Mouse (Mus musculus) brain, embryonic 18.5 days (tissue): ENCODE data around the gene Rnf43.

Source experiments
- DNase-seq: peaks from one replicate; pipeline ENCODE4 v3.0.0-alpha.2; 2012; ENCODE audit warnings: low read depth, low spot score

The Rnf43 gene

DNA sequence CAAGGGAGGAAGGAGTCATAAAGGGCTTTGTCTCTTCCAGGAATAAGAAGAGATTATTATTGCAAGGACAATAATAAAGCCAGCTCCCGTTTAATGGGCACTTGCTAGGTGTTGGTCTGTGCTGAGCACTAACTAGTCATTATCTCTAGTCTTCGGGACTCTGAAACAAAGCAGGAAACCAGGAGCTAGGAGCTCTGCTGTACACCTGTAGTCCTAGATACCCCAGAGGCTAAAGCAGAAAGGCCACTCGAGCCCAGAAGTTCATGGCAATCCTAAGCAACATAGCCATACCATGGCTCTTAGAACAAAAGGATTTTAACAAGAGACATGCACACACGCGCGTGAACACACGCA lies 47.7 kb downstream of the Rnf43 start:
- DNase-seq, result no peak

GRCm38 (mm10) chr11:87712188-87712587 lies 49.7 kb downstream of the Rnf43 start:
- no peak for DNase-seq

DNA sequence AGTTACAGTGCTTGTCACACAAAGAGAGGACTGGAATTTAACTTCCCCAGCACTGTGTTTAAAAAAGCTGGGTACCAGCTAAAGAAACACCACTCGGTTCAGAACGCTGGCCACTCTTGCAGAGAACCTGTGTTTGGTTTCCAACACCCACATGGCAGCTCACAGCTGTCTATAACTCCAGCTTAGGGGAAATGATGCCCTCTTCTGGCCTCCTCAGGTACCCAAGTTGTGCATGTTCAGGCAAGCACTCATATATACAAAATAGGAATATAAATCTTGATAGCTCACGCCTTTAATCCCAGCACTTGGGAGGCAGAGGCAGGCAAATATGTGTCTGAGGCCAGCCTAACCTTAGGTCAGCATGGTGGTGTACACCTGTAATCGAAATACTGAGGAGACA lies 53.5 kb downstream of the Rnf43 start:
- DNase-seq, result no peak

DNA sequence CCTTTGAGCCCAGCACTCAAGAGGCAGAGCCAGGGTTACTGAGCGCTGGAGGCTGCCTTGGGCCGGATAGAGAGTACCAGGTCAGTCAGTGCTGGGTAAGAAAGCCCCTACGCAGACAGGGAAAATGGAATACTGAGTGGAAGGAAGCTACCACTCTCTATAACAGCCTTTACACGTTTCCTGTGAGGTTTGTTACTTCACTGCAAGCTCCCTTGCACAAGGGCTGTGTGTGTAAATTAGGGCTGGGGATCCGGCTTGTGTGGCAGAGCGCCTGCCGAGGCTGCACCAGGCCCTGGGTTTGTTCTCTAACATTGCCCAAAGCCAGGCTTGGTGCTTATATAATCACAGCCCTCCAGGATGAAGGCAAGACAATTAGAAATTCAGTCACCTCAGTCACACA lies 57.0 kb downstream of the Rnf43 start:
- no peak for DNase-seq

- DNase-seq, result no peak
Observed at GRCm38 (mm10) chr11:87720324-87720723, 57.8 kb downstream of the Rnf43 start.

- DNase-seq, result no peak
Observed at GRCm38 (mm10) chr11:87720839-87721238, 58.3 kb downstream of the Rnf43 start.

- no peak for DNase-seq
Observed at GRCm38 (mm10) chr11:87722168-87722567, 59.6 kb downstream of the Rnf43 start.

- no peak for DNase-seq
Observed at GRCm38 (mm10) chr11:87722891-87723290, 60.4 kb downstream of the Rnf43 start.

DNA sequence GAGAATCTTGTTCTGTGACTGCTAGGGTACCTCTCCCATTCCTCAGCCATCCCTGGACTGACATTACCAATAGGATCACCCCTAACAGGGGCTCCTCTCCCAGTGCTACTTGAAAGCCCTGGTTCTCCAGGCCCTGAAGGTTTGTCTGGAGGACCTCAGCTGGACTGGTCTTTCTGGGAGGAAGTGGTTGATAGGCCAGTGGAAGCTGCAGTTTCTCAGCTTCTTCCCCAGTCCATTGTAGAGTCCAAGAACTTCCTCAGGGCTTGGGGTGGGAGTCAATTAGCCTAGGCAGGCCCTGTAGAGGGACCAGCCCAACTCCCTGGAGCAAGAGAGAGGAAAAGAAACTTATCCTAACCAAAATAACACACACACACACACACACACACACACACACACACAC lies 63.0 kb downstream of the Rnf43 start:
- DNase-seq, result no peak

DNA sequence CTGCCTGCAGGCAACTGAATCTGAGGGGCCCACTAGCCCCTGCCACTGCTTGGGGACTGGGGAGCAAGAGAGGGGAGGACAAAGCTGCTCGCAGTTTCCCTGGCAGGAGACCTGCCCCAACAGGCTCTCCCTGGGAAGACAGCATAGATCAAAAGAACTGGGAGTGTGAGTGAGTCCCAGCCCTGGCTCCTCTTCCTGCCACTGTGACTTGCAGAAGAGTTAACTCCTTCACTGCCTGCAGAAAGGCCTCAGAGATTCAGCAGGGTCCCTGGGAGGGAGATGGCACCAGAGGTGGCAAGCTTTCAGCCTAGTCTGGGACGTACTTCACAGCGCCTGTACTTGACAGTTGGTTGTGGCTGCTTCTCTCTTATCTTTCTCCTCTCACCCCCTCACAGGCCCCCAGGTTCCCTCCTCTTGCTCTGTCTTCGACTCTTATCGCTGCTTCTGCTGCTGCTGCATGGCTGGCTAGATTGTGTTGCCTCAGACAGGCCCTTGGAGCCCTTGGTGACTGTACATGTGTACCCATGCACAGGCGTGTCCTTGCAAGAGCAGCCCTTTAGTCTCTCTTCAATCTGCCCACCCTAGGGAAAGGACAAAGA lies 63.5 kb downstream of the Rnf43 start:
- no peak for DNase-seq

- DNase-seq, result no peak
Observed at GRCm38 (mm10) chr11:87727021-87727420, 64.5 kb downstream of the Rnf43 start.

- DNase-seq, result no peak
Observed at GRCm38 (mm10) chr11:87727471-87727870, 64.9 kb downstream of the Rnf43 start.

DNA sequence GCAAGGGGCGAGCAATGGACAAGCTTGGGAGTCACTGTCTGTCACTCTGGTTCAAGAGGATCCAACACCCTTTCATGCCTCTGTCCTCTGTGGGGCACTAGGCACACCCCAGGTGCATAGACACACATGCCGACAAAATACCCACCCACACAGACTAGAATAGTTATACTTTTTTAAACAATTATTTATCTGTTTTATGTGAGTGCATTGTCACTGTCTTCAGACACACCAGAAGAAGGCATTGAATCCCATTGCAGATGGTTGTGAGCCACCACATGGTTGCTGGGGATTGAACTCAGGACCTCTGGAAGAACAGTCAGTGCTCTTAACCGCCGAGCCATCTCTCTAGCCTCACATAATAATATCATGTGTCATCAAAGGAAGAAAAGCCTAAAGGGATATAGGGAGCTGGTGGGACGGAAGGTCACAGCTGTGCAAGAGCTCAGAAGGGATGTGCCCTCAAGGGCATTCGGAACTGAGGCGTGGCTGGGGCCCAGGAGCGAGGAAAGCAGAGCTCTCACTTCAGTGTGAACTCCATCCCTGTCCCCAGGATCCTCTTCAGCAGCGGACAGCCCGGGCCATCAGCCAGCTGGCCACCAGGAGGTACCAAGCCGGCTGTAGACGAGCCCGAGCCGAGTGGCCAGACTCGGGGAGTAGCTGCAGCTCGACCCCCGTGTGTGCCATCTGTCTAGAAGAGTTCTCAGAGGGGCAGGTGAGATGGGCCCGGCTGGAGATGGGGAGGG lies 66.5 kb downstream of the Rnf43 start:
- DNase-seq, result no peak

DNA sequence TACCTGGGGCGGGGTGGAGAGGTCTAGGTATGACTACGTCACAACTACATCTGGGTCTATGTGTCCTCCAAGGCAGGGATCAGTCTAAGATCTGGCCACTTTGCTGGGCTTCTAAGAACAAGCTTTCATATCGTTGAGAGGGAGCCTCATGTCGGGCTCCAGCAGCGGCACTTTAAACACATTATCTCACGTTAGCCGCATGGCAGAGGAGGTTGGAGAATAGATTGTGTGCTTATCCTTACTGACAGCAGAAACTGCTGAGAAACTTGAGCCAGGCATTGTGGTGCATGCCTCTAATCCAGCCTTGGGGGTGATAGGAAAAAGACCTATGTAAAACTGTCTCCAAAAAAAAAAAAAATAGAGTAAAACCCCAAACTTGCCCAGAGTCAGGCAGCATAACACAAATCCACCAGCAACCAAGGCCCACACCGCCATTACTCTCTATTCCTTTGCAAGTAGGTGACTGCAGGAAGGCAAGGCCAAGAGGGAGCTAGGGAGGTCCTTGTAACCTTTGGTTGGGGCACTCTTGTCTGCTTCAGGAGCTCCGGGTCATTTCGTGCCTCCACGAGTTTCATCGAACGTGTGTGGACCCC lies 67.2 kb downstream of the Rnf43 start:
- no peak for DNase-seq

GRCm38 (mm10) chr11:87730652-87731310 lies 68.3 kb downstream of the Rnf43 start:
- DNase-seq, result no peak

DNA sequence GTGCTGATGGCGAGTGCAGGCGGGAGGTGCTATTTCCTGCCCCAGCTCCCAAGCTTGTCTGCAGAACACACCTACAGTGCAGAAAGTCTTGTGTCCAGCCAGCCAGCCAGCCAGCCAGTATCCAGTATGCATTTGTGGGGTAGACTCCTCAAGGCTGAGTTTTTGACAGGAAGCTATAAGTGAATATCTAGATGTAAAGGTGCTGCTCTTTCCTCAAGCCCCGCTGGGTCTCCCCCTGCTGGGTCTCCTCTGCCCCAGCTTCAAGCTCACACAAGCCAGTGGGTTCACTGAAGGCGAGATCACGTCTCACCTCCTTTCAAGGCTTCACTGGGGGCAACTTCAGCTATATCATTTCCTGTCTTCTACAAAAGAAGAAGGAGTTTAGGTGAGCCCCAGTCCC lies 71.8 kb downstream of the Rnf43 start:
- no peak for DNase-seq

DNA sequence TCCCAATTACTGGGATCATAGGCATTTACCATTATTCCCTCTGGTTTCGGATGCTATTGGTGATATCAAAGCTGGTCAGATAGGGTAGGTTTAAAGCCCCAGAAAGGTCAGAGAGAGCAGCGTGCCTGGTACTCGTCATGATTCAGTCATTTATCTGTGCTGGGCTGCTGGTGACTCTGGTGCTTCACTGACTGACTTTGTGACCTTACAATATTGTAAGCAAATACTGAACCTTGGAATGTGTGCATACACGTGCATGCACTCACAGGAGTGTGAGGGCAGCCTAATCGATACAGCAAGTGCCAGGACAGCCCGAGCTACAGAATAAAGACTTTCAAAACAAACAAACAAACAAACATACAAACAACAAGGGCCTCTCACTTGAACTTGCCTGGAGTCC lies 73.2 kb downstream of the Rnf43 start:
- DNase-seq, result no peak

- DNase-seq, result no peak
Observed at GRCm38 (mm10) chr11:87736647-87737134, 74.2 kb downstream of the Rnf43 start.

DNA sequence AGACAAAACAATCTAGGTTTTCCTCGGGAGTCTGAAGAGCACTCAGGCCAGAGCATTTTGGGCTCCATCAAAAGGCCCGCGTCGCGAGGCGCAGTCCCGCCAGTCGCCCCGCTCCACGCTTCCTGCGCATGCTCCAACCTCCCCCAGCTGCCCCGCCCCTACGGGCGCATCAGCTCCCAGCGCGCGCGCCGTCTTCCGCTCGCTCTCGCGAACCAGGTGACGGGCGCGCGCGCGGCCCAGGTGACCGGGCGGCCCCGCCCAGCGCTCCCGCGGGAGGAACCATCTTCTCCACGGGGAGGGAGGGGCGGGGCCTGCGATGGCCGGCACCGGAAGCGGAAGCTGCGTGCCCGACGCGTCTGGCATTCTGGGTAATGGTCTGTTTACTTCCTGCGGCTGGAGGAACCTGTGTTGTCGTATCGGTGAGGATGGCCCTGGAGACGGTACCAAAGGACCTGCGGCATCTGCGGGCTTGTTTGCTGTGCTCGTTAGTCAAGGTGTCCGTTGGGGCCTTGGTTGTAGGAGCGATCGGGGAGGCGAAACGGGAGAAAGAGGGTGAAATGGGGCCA lies 74.7 kb downstream of the Rnf43 start, which contains the start of gene Supt4a:
Gene Supt4a (plus strand): TSS at position 378 of the 566 bp plus-strand sequence.
- peak; percentile 94 for DNase-seq

- DNase-seq, result no peak
Observed at GRCm38 (mm10) chr11:87743691-87744090, 81.2 kb downstream of the Rnf43 start.

- DNase-seq, result no peak
Observed at GRCm38 (mm10) chr11:87744964-87745363, 82.4 kb downstream of the Rnf43 start.
